Mouse (Mus musculus): Measurements from ENCODE around the gene Ccdc77.

DNA sequence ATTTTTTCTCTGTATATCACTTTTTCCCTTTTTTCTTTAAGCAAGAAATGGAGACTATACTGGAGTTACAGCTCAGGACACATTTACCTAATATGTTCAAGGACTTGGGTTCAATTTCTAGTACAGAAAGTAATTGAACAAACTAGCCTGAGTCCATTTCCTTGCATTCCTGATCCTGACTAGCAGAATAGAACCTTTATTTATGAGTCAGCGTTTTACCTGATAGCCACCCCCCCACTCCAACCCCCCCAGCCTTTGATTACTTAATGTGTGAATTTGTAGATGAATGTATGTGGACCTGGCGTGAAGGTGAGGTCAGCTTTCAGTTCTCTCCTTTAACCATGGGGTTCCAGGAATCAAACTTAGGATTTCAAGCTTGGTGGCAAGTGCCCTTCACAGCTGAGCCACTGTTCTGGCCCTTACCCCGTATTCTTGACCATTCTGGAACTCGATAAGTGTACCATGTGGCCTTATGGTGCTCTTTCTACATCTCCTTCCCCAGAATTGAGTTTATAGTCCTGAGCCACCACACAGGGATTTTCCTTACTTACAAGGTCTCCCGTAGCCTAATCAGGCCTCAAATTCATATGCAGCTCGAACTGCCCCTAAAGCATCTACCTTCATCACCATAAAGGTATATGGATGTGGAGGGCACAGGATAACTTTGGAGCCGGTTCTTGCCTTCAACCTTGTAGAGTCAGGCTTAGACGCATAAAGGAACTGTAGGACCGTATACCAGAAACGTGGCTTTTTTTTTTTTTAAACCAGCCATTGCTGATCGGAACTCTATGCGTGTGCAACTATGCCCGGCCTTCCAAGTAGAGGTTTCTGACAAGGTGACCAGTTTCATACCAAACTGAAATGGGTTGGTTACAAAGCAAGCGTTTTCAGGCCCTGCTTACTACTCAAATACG is 1.1 kb downstream of the Ccdc77 start:
- TF ChIP-seq CTCF (IDR thresholded peaks at IDR 0.05; ENCODE audit: low read depth, low read length) = no peak
- TF ChIP-seq EP300 (IDR thresholded peaks at IDR 0.05; ENCODE audit: insufficient read depth, low read depth, low read length) = no peak
- no peak for TF ChIP-seq POLR2A (IDR thresholded peaks at IDR 0.05; ENCODE audit: insufficient read depth, low read length)

Data from ES-Bruce4 (cell line).